Mouse (Mus musculus): ENCODE measurements around the gene Morn5.

DNA sequence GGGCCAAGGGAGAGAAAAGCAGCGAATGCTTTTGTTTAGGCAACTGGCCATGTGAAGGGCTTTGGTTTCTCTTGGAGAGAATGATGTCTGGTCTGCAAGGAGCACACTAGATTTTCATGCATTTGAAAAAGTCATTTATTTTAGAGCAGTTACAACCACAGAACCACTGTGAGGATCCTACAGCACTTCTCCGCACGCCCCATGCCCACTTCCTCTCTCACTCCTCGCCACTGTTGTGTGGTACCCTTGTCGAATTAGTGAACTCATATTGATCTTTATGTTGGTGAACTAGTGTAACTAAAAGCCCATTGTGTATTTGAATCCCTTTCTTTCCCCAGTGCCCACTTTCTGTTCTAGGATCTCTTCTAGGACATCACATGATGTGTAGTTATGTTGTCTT, 26.0 kb downstream of the Morn5 start:
- no peak for TF ChIP-seq CTCF (IDR thresholded peaks at IDR 0.05; ENCODE audit: borderline replicate concordance, extremely low read depth, insufficient read depth, insufficient read length)
- no peak for TF ChIP-seq POLR2A (IDR thresholded peaks at IDR 0.05; ENCODE audit: borderline replicate concordance, extremely low read depth, insufficient read depth, insufficient read length, poor library complexity, severe bottlenecking)
